Mouse (Mus musculus) heart, adult 18-20 months (tissue): ENCODE measurements around the gene Itgb4. TPM values are rescaled to one million over a fixed set of nuclear protein-coding genes. Genes with fewer than 3 reads are reported as not detected.

Experiments
- DNase-seq, 2 experiments: peaks; one replicate each; pipeline ENCODE4 v3.0.0; 2021 to 2022; ENCODE audit warnings: mixed read lengths in 1 of 2
- total RNA-seq, 2 experiments: library from RNA; stranded (reverse); gene quantifications; 2 replicates each; pipeline ENCODE4 v1.2.3; 2021

Gene Itgb4
- total RNA-seq, 2 experiments from 2014 or later = 1.9 to 3.7 TPM

- DNase-seq = no peak
Measured at GRCm38 (mm10) chr11:115970006-115970673, 4.4 kb upstream of the Itgb4 start.

- DNase-seq = no peak
Measured at GRCm38 (mm10) chr11:115971016-115971415, 3.5 kb upstream of the Itgb4 start.

DNA sequence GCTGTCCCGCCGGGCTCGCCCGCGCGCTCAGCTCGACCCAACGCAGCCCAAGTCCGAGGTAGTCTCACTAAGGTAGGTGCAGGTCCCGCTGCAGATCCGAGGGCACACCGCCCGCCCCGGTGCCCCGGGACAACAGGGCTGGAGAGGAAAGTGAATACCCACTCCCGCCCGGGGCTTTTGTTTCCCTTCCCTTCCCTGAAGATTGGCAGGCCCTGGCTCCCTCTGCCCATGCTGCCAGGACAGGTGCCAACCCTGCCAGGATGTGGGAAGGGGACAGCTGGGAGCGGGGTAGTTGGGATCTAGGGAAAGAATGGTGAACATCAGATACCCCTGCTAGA lies 543 bp downstream of the Itgb4 start:
- no peak for DNase-seq

DNA sequence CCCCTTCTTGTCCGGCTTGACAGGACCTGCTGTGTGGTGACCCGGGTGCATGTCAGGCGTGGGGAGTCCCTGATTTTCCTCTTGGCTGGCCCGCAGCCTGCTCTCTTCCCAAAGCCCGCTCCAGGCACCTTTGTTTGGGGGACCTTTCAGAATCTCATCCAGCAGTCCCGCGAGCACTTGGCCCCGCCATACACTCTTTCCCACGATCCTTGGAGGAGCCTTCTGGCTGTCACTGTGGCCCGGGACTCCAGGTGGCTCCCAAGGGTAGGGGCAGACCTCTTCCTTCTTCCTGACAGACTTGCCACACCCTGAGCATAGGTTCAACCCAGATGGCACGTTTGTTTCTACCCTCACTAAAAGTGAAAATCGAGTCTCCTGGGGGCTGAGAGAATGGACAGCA lies 1.0 kb downstream of the Itgb4 start:
- no peak for DNase-seq

DNA sequence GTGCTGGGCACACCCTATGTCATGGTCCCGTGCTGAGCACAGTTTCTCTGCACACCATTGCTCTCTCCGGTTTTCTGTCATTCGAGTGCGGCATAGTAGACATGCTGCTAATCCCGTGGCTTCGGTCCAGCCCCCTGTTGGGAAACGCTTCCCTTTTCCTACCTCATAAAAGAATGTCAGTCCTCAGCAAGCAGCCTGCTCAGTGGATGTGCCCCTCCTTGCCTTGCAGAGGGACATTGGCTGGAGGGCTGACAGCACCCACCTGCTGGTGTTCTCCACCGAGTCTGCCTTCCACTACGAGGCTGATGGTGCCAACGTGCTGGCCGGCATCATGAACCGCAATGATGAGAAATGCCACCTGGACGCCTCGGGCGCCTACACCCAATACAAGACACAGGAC lies 8.0 kb downstream of the Itgb4 start:
- no peak for DNase-seq

DNA sequence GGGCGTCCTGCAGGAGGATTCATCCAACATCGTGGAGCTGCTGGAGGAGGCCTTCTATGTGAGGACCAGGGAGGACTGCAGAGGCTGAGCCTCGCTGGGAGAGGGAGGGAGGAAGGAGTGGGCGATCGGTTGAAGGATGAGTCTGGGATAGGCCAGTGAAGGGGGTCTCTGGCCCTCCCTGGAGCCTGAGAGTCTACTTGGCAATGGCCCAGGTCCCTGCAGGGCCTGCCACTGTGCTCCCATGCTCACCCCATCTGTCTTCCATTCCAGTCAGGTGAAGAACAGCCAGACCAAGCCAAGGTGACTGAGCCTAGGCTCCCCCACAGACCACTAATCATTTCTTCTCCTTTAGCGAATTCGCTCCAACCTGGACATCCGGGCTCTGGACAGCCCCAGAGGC lies 8.8 kb downstream of the Itgb4 start:
- no peak for DNase-seq

DNA sequence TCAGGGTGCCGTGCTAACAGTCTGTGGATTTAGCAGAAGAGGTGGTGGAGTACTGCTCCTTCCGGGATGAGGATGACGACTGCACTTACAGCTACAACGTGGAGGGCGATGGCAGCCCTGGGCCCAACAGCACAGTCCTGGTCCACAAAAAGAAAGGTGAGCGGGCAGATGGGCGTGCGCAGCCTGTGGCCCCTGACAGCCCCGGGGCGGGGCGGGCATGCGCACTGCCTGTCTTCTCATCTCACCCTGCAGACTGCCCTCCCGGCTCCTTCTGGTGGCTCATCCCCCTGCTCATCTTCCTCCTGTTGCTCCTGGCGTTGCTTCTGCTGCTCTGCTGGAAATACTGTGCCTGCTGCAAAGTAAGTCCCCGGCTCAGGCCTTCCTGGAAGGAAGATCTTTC lies 15.2 kb downstream of the Itgb4 start:
- DNase-seq = no peak

- DNase-seq = no peak
Measured at GRCm38 (mm10) chr11:115992098-115992497, 17.6 kb downstream of the Itgb4 start.

DNA sequence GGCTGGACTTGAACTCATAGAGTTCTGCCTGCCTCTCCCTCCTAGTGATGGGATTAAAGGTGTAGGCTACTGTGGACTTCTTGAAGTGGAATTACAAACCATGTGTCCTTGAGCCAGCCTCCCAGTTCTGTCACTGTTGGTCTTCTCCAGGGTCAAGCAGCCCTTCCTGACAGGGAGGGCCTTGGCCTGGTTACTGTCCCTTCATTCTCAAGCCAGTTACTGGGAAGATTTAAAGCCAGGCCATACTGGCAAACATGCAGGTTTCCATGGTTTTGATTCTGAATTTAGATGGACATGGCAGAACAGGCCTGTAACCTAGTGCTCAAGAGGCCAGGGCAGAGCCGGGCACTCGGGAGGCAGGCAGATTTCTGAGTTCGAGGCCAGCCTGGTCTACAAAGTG lies 20.7 kb downstream of the Itgb4 start:
- DNase-seq = no peak

DNA sequence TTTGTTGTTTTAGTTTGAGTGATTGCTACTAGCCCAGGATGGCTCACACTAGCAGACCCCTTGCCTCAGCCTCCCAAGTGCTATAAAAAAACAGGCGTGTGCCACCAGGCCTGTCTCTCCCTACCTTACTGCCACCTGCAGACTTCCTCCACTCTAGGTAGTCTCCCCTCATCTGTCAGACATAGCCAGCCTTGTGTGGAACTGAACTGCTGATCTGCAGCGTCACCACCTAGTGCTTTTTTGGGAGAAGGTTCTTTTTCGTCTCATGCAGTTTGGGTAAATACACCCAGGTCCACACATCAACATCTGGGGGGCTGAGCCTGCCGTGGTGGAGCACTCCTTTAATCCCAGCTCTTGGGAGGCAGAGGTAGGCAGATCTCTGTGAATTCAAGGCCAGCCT lies 22.5 kb downstream of the Itgb4 start:
- DNase-seq = no peak

GRCm38 (mm10) chr11:115997662-115998061 lies 23.2 kb downstream of the Itgb4 start:
- DNase-seq = no peak

- no peak for DNase-seq
Measured at GRCm38 (mm10) chr11:115999027-115999426, 24.5 kb downstream of the Itgb4 start.

DNA sequence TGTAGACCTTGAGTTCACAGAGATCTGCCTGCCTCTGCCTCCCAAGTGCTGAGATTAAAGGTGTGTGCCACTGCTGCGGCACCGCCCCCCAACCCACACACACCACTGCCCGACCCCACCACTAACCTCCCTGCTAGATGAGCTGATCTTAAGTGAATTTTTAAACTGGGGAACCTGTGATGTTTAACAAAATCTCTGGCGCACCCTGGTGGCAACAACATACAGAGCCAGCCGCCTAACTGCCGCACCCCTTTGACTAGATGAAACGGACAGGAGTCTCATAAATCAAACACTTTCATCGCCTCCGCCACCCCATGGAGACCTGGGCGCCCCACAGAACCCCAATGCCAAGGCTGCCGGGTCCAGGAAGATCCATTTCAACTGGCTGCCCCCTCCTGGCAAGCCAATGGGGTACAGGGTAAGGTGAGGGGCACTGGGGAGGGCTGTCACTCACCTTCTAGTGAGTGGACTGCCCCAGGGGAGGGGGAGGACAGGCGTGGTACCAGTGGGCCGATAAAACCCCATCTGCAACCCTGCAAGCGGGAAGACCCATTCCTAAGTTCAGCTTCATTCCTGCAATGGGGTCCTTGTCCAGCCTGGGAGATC lies 25.1 kb downstream of the Itgb4 start:
- DNase-seq = peak; percentile 66 to 86

- DNase-seq = no peak
Measured at GRCm38 (mm10) chr11:116000607-116001006, 26.1 kb downstream of the Itgb4 start.

DNA sequence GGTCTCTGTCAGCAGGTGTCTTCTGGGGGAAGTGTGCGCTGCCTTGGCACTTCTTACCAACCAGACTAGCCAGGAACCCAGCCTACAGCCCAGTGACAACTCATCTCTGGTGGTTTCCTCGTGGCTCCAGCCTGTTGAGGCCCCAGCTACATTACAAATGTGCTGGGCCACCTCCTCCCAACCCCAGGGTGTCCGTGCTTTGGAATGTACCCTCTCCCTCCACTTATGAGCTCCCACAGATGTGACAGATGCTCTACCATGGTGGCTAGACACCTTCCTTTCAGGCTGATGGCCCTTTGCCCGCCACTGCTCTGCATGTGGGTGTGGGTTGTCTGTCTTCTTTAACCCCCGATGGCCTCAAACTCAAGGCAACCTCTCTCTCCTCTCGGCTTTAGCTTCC lies 27.2 kb downstream of the Itgb4 start:
- DNase-seq = no peak

DNA sequence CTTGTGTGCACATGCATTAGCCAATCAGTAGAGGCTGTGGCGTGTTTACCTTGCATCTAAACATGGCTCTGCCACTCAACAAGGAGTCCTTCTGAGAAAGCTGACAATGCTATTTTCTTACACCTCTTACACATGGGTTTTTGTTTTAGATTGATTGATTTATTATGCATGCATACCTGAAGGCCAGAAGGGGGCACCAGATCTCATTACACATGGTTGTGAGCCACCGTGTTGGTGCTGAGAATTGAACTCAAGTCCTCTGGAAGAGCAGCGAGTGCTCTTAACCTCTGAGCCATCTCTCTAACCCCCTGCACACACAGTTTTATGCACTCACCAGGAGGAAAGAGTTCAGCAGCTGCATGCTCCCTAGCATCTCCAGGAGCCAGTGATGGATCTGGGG lies 28.4 kb downstream of the Itgb4 start:
- no peak for DNase-seq

DNA sequence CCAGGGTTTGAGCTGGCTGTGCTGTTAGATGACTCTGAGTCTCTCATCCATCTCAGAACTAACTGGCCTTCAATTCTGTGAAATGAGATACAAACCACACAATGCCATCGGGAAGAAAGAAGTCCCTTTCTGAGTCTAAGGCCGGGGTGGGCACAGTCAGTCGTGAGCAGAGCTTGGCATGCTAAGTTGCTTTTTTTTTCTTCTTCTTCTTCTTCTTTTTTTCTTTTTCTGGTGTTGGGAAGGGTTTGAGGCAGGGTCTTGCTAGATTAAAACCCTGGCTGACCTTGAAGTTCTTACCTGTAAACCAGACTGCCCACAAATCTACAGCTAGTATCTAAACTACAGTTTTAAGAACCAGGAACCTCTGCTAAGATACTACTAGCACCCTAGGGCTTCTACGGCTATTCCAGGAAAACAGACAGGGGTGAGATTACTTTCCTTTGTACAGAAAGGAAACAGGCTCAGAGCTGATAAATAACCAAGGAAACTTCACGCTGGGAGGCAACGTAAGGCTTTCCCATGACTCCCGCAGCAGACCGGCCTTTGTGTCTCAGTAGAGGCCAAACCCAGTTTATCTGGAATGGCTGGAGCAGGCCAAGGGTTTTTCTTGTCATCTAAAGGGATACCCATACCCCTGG lies 29.8 kb downstream of the Itgb4 start:
- DNase-seq = no peak

GRCm38 (mm10) chr11:116004840-116005700 lies 30.6 kb downstream of the Itgb4 start:
- peak; percentile 86 to 91 for DNase-seq

DNA sequence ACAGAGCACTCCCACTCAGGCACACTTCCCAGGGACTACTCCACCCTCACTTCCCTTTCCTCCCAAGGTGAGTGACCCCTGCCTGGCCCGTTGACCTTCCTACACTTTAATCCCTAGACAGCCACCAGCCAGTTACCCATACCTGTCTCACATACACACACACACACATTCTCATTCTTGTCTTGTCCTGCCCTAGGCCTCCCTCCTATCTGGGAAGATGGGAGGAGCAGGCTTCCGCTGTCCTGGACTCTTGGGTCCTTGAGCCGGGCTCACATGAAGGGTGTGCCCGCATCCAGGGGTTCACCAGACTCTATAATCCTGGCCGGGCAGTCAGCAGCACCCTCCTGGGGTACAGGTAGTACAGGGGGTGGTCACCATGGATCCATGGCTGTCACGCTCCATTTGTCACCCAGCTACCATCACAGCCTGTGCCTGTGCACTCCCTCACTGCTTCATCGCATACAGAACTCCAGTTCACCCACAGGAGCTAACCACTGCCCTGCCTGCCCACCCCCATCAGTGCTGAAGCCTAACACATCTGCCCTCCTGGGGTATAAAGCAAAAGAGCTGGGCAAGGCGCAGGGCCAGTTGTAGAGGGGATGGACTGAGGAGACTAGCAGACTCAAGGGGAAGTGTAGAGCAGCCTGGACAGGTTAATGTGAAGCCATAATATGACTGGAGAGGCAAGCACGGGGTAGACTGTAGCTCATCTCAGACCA lies 31.4 kb downstream of the Itgb4 start:
- DNase-seq = no peak

DNA sequence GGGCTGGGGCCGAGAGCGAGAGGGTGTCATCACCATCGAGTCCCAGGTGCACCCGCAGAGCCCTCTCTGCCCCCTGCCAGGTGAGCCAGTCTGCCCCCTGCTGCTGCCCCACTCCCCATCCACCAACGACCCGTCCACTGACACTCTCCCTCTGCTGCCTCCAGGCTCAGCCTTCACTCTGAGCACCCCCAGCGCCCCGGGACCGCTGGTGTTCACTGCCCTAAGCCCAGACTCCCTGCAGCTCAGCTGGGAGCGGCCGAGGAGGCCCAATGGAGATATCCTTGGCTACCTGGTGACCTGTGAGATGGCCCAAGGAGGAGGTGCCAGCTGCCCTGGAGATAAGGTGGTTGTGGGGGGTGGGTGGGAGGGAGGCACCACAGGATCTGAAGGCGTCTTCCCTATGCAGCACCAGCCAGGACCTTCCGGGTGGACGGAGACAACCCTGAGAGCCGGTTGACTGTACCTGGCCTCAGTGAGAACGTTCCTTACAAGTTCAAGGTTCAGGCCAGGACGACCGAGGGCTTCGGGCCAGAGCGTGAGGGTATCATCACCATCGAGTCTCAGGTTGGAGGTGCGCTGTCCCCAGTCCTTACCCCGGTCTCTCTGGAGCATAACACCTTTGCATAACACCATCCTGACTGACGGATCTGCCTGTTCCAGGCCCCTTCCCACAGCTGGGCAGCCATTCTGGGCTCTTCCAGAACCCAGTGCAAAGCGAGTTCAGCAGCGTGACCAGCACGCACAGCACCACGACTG lies 32.8 kb downstream of the Itgb4 start:
- DNase-seq = no peak

DNA sequence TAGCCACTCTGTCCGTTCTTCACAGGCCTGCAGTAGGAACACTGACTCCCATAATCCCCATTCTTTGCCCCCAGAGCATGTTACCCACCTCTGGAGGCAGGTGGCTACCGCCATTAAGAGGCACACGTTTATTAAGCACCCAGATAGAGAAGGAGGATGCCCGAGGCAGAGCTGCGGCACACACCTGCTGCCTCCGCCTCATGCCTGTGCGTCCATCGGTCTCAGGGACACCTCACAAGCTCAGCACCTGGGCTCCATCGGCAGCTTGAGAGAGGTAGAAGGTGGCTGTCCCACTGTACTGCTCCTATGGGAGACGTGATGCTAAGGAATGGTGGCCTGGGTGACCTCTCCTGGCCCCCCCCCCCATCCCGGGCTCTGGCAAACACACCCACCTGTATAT lies 33.9 kb downstream of the Itgb4 start:
- DNase-seq = no peak
